Mouse (Mus musculus) ES-E14 (cell line): ENCODE data around the gene Reln.

ENCODE experiments used
- HCFC1 ChIP-seq: IDR thresholded peaks from 2 replicates; pipeline ENCODE4 v1.6.1; 2012; ENCODE audit warnings: low read length, inconsistent platforms, borderline replicate concordance; ENCODE audit not compliant: insufficient read depth
- MAFK ChIP-seq: IDR thresholded peaks from 2 replicates; pipeline ENCODE4 v1.6.1; 2014; ENCODE audit warnings: mild to moderate bottlenecking, low read depth, low read length, inconsistent platforms; ENCODE audit not compliant: insufficient read depth
- ZC3H11A ChIP-seq: IDR thresholded peaks from 2 replicates; pipeline ENCODE4 v1.6.1; 2012; ENCODE audit warnings: low read depth, mild to moderate bottlenecking, inconsistent platforms, low read length, borderline replicate concordance
- ZNF384 ChIP-seq: IDR thresholded peaks from 2 replicates; pipeline ENCODE4 v1.6.1; 2012; ENCODE audit warnings: low read depth, low read length, inconsistent platforms

GRCm38 (mm10) chr5:21957061-21957460 lies 387.4 kb downstream of the Reln start:
- TF ChIP-seq ZNF384 (no peak), ZC3H11A (no peak), HCFC1 (no peak), MAFK (no peak)
